Mouse (Mus musculus) thymus, postnatal 10 days (tissue): ENCODE measurements around the gene Gm20388.
"Not testable (repeated sequence)": the region's sequence is repeated elsewhere in the genome, so short reads cannot be mapped to it uniquely, and the experiment has no call there.

Experiments
- DNase-seq, 2 experiments: peaks; one replicate each; pipeline ENCODE4 v3.0.0; 2021; ENCODE audit warnings: low spot score in 2 of 2

The Gm20388 gene

DNA sequence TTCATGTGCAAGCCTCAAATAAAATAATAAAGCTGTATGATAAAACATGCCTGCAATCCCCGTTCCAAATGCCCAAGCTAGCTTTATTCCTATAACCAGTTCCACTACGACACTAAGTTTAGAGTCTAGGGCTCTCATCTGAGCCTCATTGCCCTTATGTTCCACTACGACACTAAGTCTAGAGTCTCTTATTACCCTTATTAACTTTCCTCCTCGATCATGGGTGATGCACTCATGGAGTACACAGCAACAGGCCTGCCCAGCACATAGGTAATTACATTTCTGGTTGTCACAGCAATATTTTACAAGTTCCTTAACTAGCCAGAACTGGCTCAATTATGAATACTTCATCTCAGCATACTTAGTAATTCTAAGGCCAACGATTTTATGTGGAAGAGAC is 3095.2 kb downstream of the Gm20388 start:
- DNase-seq, result no peak

DNA sequence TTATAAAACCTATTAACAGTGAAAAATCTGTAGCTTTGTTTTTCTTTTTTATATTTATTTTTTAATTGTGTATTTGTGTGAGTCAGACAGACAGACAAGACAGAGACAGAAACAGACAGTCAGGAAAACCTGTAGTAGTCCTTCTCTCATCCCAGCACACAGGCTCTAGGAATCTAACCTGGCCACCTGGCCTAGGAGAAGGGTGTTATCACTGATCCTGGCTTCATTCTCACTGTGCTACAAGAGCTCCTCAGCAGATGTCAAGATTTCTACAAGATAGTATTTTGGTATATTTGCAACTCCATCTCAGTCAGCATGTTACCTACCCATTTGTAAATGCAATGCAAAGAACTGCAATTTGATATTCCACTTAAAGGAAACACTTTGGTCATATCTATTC is 3100.7 kb downstream of the Gm20388 start:
- no peak for DNase-seq

- DNase-seq, result no peak
Observed at GRCm38 (mm10) chr8:123014429-123014828, 3103.8 kb downstream of the Gm20388 start.

- no peak for DNase-seq
Observed at GRCm38 (mm10) chr8:123015074-123015473, 3104.4 kb downstream of the Gm20388 start.

DNA sequence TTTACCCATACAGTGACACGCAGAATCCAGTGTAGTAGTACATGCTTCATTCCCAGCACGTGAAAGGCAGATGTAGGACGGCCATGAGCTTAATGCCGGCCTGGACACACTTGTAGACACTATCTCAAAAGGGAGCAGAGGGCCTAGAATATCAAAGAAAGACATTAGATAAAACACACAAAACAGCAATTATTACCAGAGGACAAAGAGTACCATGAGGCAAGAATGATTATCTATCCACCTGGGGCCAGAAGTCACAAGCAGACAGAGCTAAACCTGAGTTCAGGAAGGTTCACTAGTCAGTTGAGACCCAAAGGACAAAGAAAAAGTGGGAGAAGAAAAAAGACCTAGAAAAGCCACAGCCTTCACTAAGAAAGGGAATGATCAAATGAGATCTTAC is 3106.5 kb downstream of the Gm20388 start:
- DNase-seq, result no peak

DNA sequence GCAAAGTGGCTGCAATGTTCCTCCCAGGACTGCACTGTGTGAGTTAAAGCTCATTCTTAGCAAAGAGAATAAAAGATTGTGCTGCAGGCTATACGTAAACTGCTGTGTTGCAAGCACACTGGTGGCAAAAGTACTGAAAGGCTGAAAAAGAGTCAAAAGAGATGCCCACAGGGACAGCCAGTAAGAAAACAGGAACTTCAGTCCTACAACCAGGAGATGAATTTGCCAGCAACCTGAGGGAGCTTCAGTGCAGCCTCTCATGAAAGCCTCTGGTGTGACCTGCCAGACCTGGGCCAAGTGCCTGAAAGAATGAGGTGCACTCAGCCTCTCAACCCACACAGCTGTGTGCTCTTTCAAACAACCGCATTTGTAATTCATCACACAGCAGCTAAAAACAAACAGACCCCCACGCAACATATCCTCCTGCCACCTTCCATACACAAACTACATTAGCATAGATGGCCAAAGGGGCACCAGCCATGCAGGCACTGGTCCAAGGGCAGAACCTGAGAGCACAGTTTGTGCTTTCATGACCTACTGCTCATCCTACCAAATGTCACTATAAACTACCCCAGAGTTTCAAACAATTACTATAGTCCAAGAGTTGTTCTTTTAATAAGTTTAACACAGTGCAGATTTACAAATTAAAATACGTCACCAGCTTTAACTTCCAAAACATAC is 3108.0 kb downstream of the Gm20388 start:
- no peak for DNase-seq

DNA sequence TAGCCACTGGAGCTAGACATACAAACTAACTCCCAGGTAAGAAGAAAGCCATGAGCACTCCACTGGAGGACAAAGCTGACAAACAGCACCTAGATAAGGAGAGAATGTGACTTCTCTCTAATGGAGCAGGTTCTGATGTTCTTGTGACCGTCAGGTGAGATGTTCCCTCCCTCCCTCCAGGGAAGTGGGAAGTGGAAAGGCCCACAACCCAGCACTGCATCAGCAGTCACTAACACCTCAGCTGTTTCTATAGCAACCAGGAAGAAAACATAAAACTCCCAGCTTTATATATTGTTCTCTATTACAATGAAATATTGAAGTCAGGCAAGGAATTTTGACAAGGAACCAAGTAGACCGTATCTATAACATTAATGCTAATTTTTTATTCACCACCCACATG is 3109.4 kb downstream of the Gm20388 start:
- no peak for DNase-seq

GRCm38 (mm10) chr8:123020859-123021258 is 3110.2 kb downstream of the Gm20388 start:
- DNase-seq, result no peak

- no peak for DNase-seq
Observed at GRCm38 (mm10) chr8:123021259-123021658, 3110.6 kb downstream of the Gm20388 start.

- no peak for DNase-seq
Observed at GRCm38 (mm10) chr8:123022727-123023126, 3112.1 kb downstream of the Gm20388 start.

DNA sequence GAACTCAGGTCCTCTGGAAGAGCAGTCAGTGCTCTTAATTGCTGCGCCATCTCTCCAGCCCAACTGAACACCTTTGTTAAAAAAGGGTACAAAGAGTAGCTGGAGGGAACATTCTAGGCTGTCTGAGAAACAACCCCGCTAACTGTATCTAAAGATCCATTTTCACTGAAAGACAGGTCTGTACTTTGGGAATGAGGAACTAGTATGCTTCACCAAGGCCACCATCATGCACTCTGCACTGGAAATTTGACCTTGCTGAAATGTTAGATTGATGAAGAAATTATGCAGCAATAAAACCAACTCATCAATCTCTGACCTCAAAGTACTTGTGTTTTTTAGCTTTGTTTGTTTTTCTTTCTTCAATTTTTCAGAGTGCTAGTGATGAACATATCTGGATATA is 3113.6 kb downstream of the Gm20388 start:
- no peak for DNase-seq

DNA sequence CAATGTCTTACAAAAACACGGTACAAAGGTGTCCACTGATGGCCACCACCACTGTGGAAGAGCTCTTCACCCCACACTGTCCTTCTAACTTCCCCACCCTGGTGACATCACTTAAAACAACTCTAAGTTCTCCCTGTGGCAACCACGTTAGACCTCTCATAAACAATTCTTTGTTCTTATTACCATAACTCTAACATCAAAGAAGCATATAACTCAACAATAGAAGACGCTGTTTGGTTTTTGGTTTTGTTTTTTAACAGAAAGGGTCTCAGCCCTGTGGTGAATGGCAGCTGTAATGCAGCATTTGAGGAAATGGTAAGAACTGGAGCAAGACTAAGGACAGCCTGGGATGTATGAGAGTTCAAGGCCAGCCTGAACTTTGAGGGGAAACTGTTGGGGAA is 3115.3 kb downstream of the Gm20388 start:
- no peak for DNase-seq

- no peak for DNase-seq
Observed at GRCm38 (mm10) chr8:123027786-123028185, 3117.1 kb downstream of the Gm20388 start.

DNA sequence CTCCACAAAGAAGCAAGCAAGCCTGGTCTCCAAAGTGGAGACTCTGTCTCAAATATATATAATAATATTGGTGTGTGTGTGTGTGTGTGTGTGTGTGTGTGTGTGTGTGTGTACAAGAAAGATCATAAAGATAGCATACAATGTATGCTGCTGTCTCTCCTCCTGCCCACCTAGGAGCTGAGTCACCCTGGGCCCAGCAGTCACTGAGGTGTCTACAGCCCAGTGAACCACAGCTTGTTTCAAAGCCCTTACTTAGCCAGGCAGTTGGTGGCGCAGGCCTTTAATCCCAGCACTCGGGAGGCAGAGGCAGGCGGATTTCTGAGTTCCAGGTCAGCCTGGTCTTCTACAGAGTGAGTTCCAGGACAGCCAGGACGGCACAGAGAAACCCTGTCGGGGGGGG is 3119.4 kb downstream of the Gm20388 start:
- not testable (repeated sequence) for DNase-seq

- DNase-seq, result no peak
Observed at GRCm38 (mm10) chr8:123031321-123031978, 3120.8 kb downstream of the Gm20388 start.

DNA sequence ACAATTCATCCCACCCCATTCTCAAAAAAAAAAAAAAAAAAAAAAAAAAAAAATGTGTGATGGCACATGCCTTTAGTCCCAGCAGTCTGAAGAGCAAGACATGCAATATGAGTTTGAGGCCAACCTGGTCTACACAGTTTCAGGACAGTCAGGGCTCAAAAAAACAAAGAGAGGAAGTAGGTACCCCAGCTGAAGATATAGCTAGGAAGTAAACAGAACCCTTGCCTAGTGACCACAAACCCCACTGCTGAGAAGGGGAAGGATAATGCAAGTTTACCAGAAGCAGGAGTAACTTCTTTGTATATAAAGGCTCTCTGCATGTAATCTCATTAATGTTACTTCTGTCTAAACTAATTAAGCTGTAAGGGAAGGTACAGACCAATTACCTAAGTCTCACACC is 3122.1 kb downstream of the Gm20388 start:
- peak in 1 of 2 experiments; percentile 18 for DNase-seq

DNA sequence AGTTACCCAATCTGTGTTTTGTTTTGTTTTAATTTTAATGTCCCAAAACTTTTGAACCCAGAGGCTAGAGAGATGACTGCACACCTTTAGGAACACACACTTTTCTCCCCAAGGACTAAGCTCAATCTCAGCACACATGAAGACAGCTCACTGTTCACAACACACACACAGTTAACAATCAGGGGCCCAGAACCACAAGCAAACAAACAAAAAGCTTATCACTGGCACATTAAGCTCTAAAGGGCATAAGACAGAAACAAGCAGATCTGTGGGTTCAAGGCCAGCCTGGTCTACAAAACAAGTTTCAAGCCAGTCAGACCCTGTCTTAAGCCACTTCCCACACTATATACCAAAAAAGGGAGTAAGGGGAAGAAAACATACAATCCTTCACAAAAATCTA is 3122.8 kb downstream of the Gm20388 start:
- DNase-seq, result no peak

DNA sequence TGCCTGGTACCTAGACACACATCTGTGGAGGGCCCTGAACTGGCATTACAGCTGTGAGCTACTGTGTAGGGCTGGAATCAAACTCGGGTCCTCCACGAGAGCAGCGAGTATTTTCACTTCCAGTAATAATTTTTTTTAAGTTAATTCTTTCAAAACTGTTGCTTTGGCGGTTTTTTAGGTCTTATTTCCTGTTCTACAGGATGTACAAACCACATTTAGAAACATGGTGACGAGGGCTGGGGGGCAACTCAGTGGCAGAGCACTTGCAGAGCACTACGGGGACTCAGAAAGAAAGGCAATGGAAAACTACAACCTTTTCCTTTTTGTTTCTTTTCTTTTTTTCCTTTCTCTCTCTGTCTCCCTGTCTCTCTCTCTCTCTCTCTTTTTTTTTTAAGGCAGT is 3123.5 kb downstream of the Gm20388 start:
- peak; percentile 69 to 72 for DNase-seq

DNA sequence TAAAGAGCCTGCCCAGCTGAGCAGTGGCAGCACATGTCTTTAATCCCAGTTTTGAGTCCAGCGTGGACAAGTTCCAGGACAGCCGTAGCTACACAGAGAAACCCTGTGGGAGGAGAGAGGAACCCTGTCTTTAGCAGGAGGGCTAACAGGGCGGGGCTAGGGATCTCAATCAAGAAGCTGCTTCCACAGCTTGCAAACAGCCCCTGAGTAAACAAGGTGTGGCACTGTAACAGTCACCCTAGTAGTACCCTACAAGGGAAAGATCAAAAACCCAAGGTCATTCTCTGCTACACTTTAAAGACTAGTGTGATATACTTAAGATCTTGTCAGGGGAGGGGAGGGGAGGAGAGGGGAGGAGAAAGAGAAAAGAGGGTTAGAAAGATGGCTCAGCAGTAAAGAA is 3126.3 kb downstream of the Gm20388 start:
- peak; percentile 23 for DNase-seq

DNA sequence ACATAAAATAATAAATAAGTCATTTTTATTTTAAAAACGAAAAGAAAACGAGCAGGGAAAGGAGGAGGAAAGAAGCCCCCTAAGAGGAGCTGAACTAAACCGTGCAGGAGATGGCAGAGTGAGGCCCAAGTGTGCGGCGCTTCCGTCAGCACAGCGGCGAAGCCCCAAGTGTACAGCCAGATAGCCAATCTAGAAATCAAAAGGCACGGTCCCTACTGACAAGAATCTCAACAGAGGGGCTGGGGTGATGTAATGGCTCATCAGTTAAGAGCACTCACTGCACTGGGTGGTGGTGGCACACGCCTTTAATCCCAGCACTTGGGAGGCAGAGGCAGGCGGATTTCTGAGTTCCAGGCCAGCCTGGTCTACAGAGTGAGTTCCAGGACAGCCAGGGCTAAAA is 3126.8 kb downstream of the Gm20388 start:
- DNase-seq, result no peak

DNA sequence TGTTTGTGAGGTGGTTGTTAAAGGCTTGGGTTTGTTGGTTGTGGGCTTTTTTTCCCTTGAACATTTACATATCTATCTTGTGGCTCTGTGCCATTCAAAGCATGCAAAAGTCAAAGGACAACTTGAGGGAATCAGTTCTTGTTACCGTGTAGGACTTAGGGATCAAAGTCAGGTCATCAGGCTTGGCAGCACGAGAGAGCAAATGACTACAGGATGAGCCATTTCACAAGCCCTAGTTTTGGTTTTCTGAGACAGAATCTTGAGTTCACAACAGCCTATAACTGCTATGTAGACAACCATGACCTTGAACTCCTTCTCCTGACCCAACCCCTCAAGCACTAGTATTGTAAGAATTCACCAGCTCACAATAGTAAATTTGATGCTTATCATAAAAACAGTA is 3127.7 kb downstream of the Gm20388 start:
- no peak for DNase-seq

GRCm38 (mm10) chr8:123039376-123040109 is 3128.9 kb downstream of the Gm20388 start:
- no peak for DNase-seq

GRCm38 (mm10) chr8:123040110-123040650 is 3129.5 kb downstream of the Gm20388 start:
- DNase-seq, result no peak
